Mouse (Mus musculus) heart, postnatal 0 days (tissue): ENCODE data around the gene 5330417C22Rik. TPM values are rescaled to one million over a fixed set of nuclear protein-coding genes. Genes with fewer than 3 reads are reported as not detected.
A peak's percentile ranks its signal among the peaks of the same experiment; 100 is the strongest.

ENCODE experiments used
- ATAC-seq: fragments of 200-750 bp; cut with Nextera tagmentation; 2 replicates; pipeline ENCODE4 v1.8.0; 2017; ENCODE audit warnings: low read depth, moderate number of reproducible peaks, moderate library complexity; ENCODE audit not compliant: insufficient read depth
- DNase-seq: peaks from one replicate; pipeline ENCODE4 v3.0.0-alpha.2; 2016; ENCODE audit warnings: low spot score
- H3K27ac ChIP-seq: fragments of 300-500 bp; sonication (generic); 2 replicates; pipeline ENCODE4 v1.5.1; 2014; ENCODE audit warnings: low read depth, mild to moderate bottlenecking
- H3K27me3 ChIP-seq: fragments of 300-500 bp; sonication (generic); 2 replicates; pipeline ENCODE4 v1.6.1; 2014; ENCODE audit warnings: low read length, mixed read lengths; ENCODE audit not compliant: control insufficient read depth, insufficient read depth
- H3K36me3 ChIP-seq: fragments of 300-500 bp; sonication (generic); replicated peaks from 2 replicates; pipeline ENCODE4 v1.6.1; 2014; ENCODE audit warnings: low read length, mixed read lengths; ENCODE audit not compliant: control insufficient read depth, insufficient read depth
- H3K4me1 ChIP-seq: fragments of 300-500 bp; sonication (generic); 2 replicates; pipeline ENCODE4 v1.6.1; 2014; ENCODE audit warnings: antibody characterized with exemption; ENCODE audit not compliant: control insufficient read depth, insufficient read depth
- H3K4me2 ChIP-seq: fragments of 300-500 bp; sonication (generic); 2 replicates; pipeline ENCODE4 v1.6.1; 2014; ENCODE audit warnings: low read depth, mild to moderate bottlenecking, low read length, moderate library complexity
- H3K4me3 ChIP-seq: fragments of 300-500 bp; sonication (generic); 2 replicates; pipeline ENCODE4 v1.5.1; 2014; ENCODE audit warnings: low read depth, low read length
- H3K9ac ChIP-seq: fragments of 300-500 bp; sonication (generic); replicated peaks from 2 replicates; pipeline ENCODE4 v1.6.1; 2014; ENCODE audit warnings: low read depth, low read length, mixed read lengths
- H3K9me3 ChIP-seq: fragments of 300-500 bp; sonication (generic); replicated peaks from 2 replicates; pipeline ENCODE4 v1.6.1; 2016; ENCODE audit warnings: low read length; ENCODE audit not compliant: control insufficient read depth
- CTCF ChIP-seq: IDR thresholded peaks from 2 replicates; pipeline ENCODE4 v1.5.1; 2016; ENCODE audit warnings: antibody characterized with exemption, control low read depth, low read depth
- EP300 ChIP-seq: IDR thresholded peaks from 2 replicates; pipeline ENCODE4 v1.6.1; 2016; ENCODE audit warnings: antibody characterized with exemption, low read depth
- WGBS: fragments of 180-500 bp; shearing (Covaris S2); extraction: QIAGEN DNeasy Blood & Tissue Kit; methylation state at CpG from one replicate; pipeline ENCODE4 v1.1.7; 2014; 5-methylcytosine and 5-hydroxymethylcytosine counted together
- polyA plus RNA-seq: library from polyadenylated mRNA; unstranded; fragments of >200 nt; fragmentation: Nextera tagmentation; extraction: Ambion mirVana; gene quantifications from 2 replicates; pipeline ENCODE4 v1.2.1, GENCODE M21; 2015
- total RNA-seq: library from RNA; depleted of rRNA; stranded (reverse); fragments of >200 nt; gene quantifications from 2 replicates; pipeline ENCODE4 v1.2.3, GENCODE M21; 2014; ENCODE audit warnings: low replicate concordance; rRNA removed

The 5330417C22Rik gene
- total RNA-seq (0.04 and 0.62 TPM in 2 replicates), polyA plus RNA-seq (0.34 and 1.6 TPM in 2 replicates)

GRCm38 (mm10) chr3:108536517-108537260 is at the start of gene 5330417C22Rik:
TSS of gene 5330417C22Rik (minus strand) at chr3:108536536.
- H3K4me3 ChIP-seq = peak within 1 kb of the TSS; percentile 38
- no peak within 1 kb of the TSS for H3K9ac ChIP-seq
- H3K27ac ChIP-seq = no peak within 1 kb of the TSS
- H3K36me3 ChIP-seq = no peaks in the 10 kb centered on the region
- TF ChIP-seq CTCF (no peak), EP300 (no peak)
- no peaks in the 10 kb centered on the region for H3K9me3 ChIP-seq
- H3K4me2 ChIP-seq = peak within 1 kb of the TSS; percentile 53
- DNase-seq (no peak), ATAC-seq (peak; percentile 37; the same call in 1 of the 2 replicates)
- peaks cover 11% of the 10 kb centered on the region; the same call in 1 of the 2 replicates for H3K27me3 ChIP-seq
- WGBS = 1% methylated on average over 35 of the region's 35 CpGs
- H3K4me1 ChIP-seq = peaks cover 15% of the 10 kb centered on the region

GRCm38 (mm10) chr3:108584580-108584979 is 48.2 kb upstream of the 5330417C22Rik start:
- H3K4me1 ChIP-seq = no peaks in the 10 kb centered on the region
- H3K9me3 ChIP-seq = no peaks in the 10 kb centered on the region
- 64% methylated on average over 4 of the region's 4 CpGs for WGBS
- no peak overlapping the region for H3K27ac ChIP-seq
- no peak for ATAC-seq
- H3K9ac ChIP-seq = no peak overlapping the region
- H3K4me2 ChIP-seq = no peak overlapping the region
- 0 out of 2 replicates have a peak, but pooled peaks cover 6% of the 10 kb centered on the region for H3K36me3 ChIP-seq
- TF ChIP-seq EP300 = no peak
- no peak for TF ChIP-seq CTCF
- no peak for DNase-seq
- no peaks in the 10 kb centered on the region for H3K27me3 ChIP-seq
- H3K4me3 ChIP-seq = no peak overlapping the region

GRCm38 (mm10) chr3:108574018-108574417 is 37.7 kb upstream of the 5330417C22Rik start:
- H3K9ac ChIP-seq = no peak overlapping the region
- H3K9me3 ChIP-seq = no peaks in the 10 kb centered on the region
- ATAC-seq (no peak), DNase-seq (no peak)
- no peak overlapping the region for H3K4me3 ChIP-seq
- peaks cover 7% of the 10 kb centered on the region; the same call in 1 of the 2 replicates for H3K36me3 ChIP-seq
- H3K27me3 ChIP-seq = no peaks in the 10 kb centered on the region
- WGBS = 85% methylated on average over 5 of the region's 5 CpGs
- peaks cover 11% of the 10 kb centered on the region for H3K4me1 ChIP-seq
- H3K4me2 ChIP-seq = no peak overlapping the region
- H3K27ac ChIP-seq = no peak overlapping the region
- TF ChIP-seq EP300 = no peak
- TF ChIP-seq CTCF = no peak

- 45% methylated on average over 18 of the region's 18 CpGs for WGBS
- no peak for ATAC-seq
- DNase-seq = no peak
- Histone ChIP-seq H3K36me3 (no peaks in the 10 kb centered on the region), H3K4me1 (peaks cover 11% of the 10 kb centered on the region), H3K4me2 (peak overlapping the region; percentile 82), H3K9ac (peak overlapping the region; percentile 77), H3K27me3 (no peaks in the 10 kb centered on the region), H3K27ac (no peak overlapping the region), H3K4me3 (peak overlapping the region; percentile 68), H3K9me3 (no peaks in the 10 kb centered on the region)
- TF ChIP-seq EP300 (no peak), CTCF (no peak)
These were observed 36.1 kb upstream of the 5330417C22Rik start for GRCm38 (mm10) chr3:108572309-108573010.

GRCm38 (mm10) chr3:108571443-108572294 is 35.3 kb upstream of the 5330417C22Rik start, which contains the start of gene Taf13:
TSS of gene Taf13 (plus strand) at chr3:108571698.
- Histone ChIP-seq H3K27ac (peak within 1 kb of the TSS; percentile 60), H3K9me3 (no peaks in the 10 kb centered on the region), H3K4me2 (peak within 1 kb of the TSS; percentile 82), H3K4me1 (peaks cover 11% of the 10 kb centered on the region), H3K36me3 (no peaks in the 10 kb centered on the region), H3K9ac (peak within 1 kb of the TSS; percentile 77), H3K4me3 (peak within 1 kb of the TSS; percentile 68), H3K27me3 (no peaks in the 10 kb centered on the region)
- peak; percentile 99 for ATAC-seq
- peak; percentile 97 for DNase-seq
- WGBS = under 1% methylated on average over 42 of the region's 42 CpGs
- TF ChIP-seq CTCF (no peak), EP300 (peak; percentile 76; the same call in 1 of the 2 replicates)
